Mouse (Mus musculus) liver, embryonic 11.5 days (tissue): ENCODE measurements around the gene Tln1. TPM values are rescaled to one million over a fixed set of nuclear protein-coding genes. Genes with fewer than 3 reads are reported as not detected.

Source experiments
- ATAC-seq: fragments of 200-750 bp; cut with Nextera tagmentation; replicated peaks from 2 replicates; pipeline ENCODE4 v1.8.0; 2017; ENCODE audit warnings: moderate number of reproducible peaks, mild to moderate bottlenecking, moderate TSS enrichment, moderate library complexity; ENCODE audit not compliant: low FRiP score
- DNase-seq: peaks from one replicate; pipeline ENCODE4 v3.0.0-alpha.2; 2017; ENCODE audit warnings: low spot score
- H3K27ac ChIP-seq: fragments of 300-500 bp; sonication (generic); 2 replicates; pipeline ENCODE4 v1.5.1; 2014; ENCODE audit warnings: mild to moderate bottlenecking, low read depth, low read length, control low read depth
- H3K27me3 ChIP-seq: fragments of 300-500 bp; sonication (generic); replicated peaks from 2 replicates; pipeline ENCODE4 v1.6.1; 2014; ENCODE audit warnings: low read length, mixed read lengths; ENCODE audit not compliant: control insufficient read depth, insufficient read depth
- H3K36me3 ChIP-seq: fragments of 300-500 bp; sonication (generic); 2 replicates; pipeline ENCODE4 v1.6.1; 2014; ENCODE audit warnings: mild to moderate bottlenecking, low read length, moderate library complexity, mixed read lengths; ENCODE audit not compliant: control insufficient read depth, insufficient read depth
- H3K4me1 ChIP-seq: fragments of 300-500 bp; sonication (generic); replicated peaks from 2 replicates; pipeline ENCODE4 v1.6.1; 2014; ENCODE audit warnings: low read length, mixed read lengths; ENCODE audit not compliant: control insufficient read depth, insufficient read depth
- H3K4me2 ChIP-seq: fragments of 300-500 bp; sonication (generic); 2 replicates; pipeline ENCODE4 v1.6.1; 2014; ENCODE audit warnings: mild to moderate bottlenecking, control low read depth, moderate library complexity
- H3K4me3 ChIP-seq: fragments of 300-500 bp; sonication (generic); 2 replicates; pipeline ENCODE4 v1.5.1; 2014; ENCODE audit warnings: low read depth, low read length, control low read depth
- H3K9ac ChIP-seq: fragments of 300-500 bp; sonication (generic); 2 replicates; pipeline ENCODE4 v1.6.1; 2014; ENCODE audit warnings: low read depth, low read length, control low read depth
- H3K9me3 ChIP-seq: fragments of 300-500 bp; sonication (generic); 2 replicates; pipeline ENCODE4 v1.6.1; 2016; ENCODE audit warnings: low read length, inconsistent platforms, mixed read lengths; ENCODE audit not compliant: control insufficient read depth
- WGBS: fragments of 180-500 bp; shearing (Covaris S2); extraction: QIAGEN DNeasy Blood & Tissue Kit; methylation state at CpG from one replicate; pipeline ENCODE4 v1.1.7; 2014; 5-methylcytosine and 5-hydroxymethylcytosine counted together
- polyA plus RNA-seq: library from polyadenylated mRNA; unstranded; fragments of >200 nt; fragmentation: Nextera tagmentation; extraction: Ambion mirVana; gene quantifications from 2 replicates; pipeline ENCODE4 v1.2.1, GENCODE M21; 2014

Tln1 gene
- polyA plus RNA-seq, 1 experiment from 2014 or later, result 66.4 TPM

- DNase-seq (no peak), ATAC-seq (no peak)
- Histone ChIP-seq H3K36me3 (peaks cover 92% of the 10 kb centered on the region), H3K9ac (no peak overlapping the region), H3K27me3 (no peaks in the 10 kb centered on the region), H3K9me3 (peaks cover 3% of the 10 kb centered on the region; the same call in 1 of the 2 replicates), H3K4me2 (no peak overlapping the region), H3K4me3 (no peak overlapping the region), H3K27ac (no peak overlapping the region), H3K4me1 (no peaks in the 10 kb centered on the region)
- WGBS, result 94% methylated on average over 12 of the region's 12 CpGs
These were observed 13.4 kb downstream of the Tln1 start for GRCm38 (mm10) chr4:43549055-43549454.

- Histone ChIP-seq H3K27me3 (no peaks in the 10 kb centered on the region), H3K4me2 (no peak overlapping the region), H3K36me3 (peaks cover 91% of the 10 kb centered on the region), H3K9ac (no peak overlapping the region), H3K4me1 (no peaks in the 10 kb centered on the region), H3K9me3 (no peaks in the 10 kb centered on the region; the same call in 1 of the 2 replicates), H3K27ac (no peak overlapping the region), H3K4me3 (no peak overlapping the region)
- DNase-seq (no peak), ATAC-seq (no peak)
- WGBS, result 90% methylated on average over 8 of the region's 8 CpGs
These were observed 15.3 kb downstream of the Tln1 start for GRCm38 (mm10) chr4:43547160-43547559.

- peaks cover 88% of the 10 kb centered on the region for H3K36me3 ChIP-seq
- no peak overlapping the region for H3K27ac ChIP-seq
- DNase-seq, result no peak
- H3K9me3 ChIP-seq, result no peaks in the 10 kb centered on the region
- no peak for ATAC-seq
- no peak overlapping the region for H3K4me3 ChIP-seq
- H3K4me2 ChIP-seq, result no peak overlapping the region
- WGBS, result 94% methylated on average over 12 of the region's 12 CpGs
- no peaks in the 10 kb centered on the region for H3K27me3 ChIP-seq
- H3K4me1 ChIP-seq, result no peaks in the 10 kb centered on the region
- no peak overlapping the region for H3K9ac ChIP-seq
These were observed 16.0 kb downstream of the Tln1 start for GRCm38 (mm10) chr4:43546375-43547047.

- H3K36me3 ChIP-seq, result peaks cover 88% of the 10 kb centered on the region
- no peak for ATAC-seq
- DNase-seq, result no peak
- no peak overlapping the region for H3K4me2 ChIP-seq
- 88% methylated on average over 3 of the region's 3 CpGs for WGBS
- no peak overlapping the region for H3K9ac ChIP-seq
- no peak overlapping the region for H3K4me3 ChIP-seq
- no peak overlapping the region for H3K27ac ChIP-seq
- no peaks in the 10 kb centered on the region for H3K4me1 ChIP-seq
- H3K9me3 ChIP-seq, result no peaks in the 10 kb centered on the region
- no peaks in the 10 kb centered on the region for H3K27me3 ChIP-seq
These were observed 20.4 kb downstream of the Tln1 start for GRCm38 (mm10) chr4:43542044-43542443.

GRCm38 (mm10) chr4:43536031-43536430 is 26.5 kb downstream of the Tln1 start:
- H3K27ac ChIP-seq, result no peak overlapping the region
- H3K4me1 ChIP-seq, result no peaks in the 10 kb centered on the region
- ATAC-seq, result no peak
- H3K9me3 ChIP-seq, result no peaks in the 10 kb centered on the region
- DNase-seq, result no peak
- H3K4me3 ChIP-seq, result no peak overlapping the region
- H3K27me3 ChIP-seq, result no peaks in the 10 kb centered on the region
- H3K4me2 ChIP-seq, result no peak overlapping the region
- H3K36me3 ChIP-seq, result peaks cover 92% of the 10 kb centered on the region
- H3K9ac ChIP-seq, result no peak overlapping the region
- 93% methylated on average over 9 of the region's 9 CpGs for WGBS

GRCm38 (mm10) chr4:43535628-43536027 is 26.9 kb downstream of the Tln1 start:
- Histone ChIP-seq H3K4me2 (no peak overlapping the region), H3K36me3 (peaks cover 88% of the 10 kb centered on the region), H3K9ac (no peak overlapping the region), H3K27ac (no peak overlapping the region), H3K4me1 (no peaks in the 10 kb centered on the region), H3K9me3 (no peaks in the 10 kb centered on the region), H3K27me3 (no peaks in the 10 kb centered on the region), H3K4me3 (no peak overlapping the region)
- ATAC-seq, result no peak
- WGBS, result 92% methylated on average over 8 of the region's 8 CpGs
- no peak for DNase-seq

GRCm38 (mm10) chr4:43533270-43533669 is 29.2 kb downstream of the Tln1 start:
- no peak overlapping the region for H3K4me3 ChIP-seq
- no peak overlapping the region for H3K4me2 ChIP-seq
- H3K4me1 ChIP-seq, result peaks cover 5% of the 10 kb centered on the region
- peaks cover 65% of the 10 kb centered on the region for H3K36me3 ChIP-seq
- no peaks in the 10 kb centered on the region for H3K27me3 ChIP-seq
- ATAC-seq, result no peak
- H3K9me3 ChIP-seq, result no peaks in the 10 kb centered on the region
- WGBS, result 87% methylated on average over 9 of the region's 9 CpGs
- H3K27ac ChIP-seq, result no peak overlapping the region
- no peak overlapping the region for H3K9ac ChIP-seq
- DNase-seq, result no peak

- no peak overlapping the region for H3K4me2 ChIP-seq
- H3K27me3 ChIP-seq, result no peaks in the 10 kb centered on the region; the same call in 1 of the 2 replicates
- H3K4me3 ChIP-seq, result no peak overlapping the region
- no peak overlapping the region for H3K9ac ChIP-seq
- H3K9me3 ChIP-seq, result no peaks in the 10 kb centered on the region
- H3K36me3 ChIP-seq, result peaks cover 41% of the 10 kb centered on the region
- H3K4me1 ChIP-seq, result peaks cover 5% of the 10 kb centered on the region
- DNase-seq, result peak; percentile 61
- no peak overlapping the region for H3K27ac ChIP-seq
- 24% methylated on average over 7 of the region's 7 CpGs for whole genome bisulfite sequencing
- ATAC-seq, result no peak; the same call in 1 of the 2 replicates
These were observed 31.9 kb downstream of the Tln1 start for GRCm38 (mm10) chr4:43530581-43530980.

GRCm38 (mm10) chr4:43530081-43530501 is 32.4 kb downstream of the Tln1 start:
- WGBS, result 51% methylated on average over 8 of the region's 8 CpGs
- ATAC-seq (no peak), DNase-seq (no peak)
- peaks cover 5% of the 10 kb centered on the region for H3K27me3 ChIP-seq
- peaks cover 5% of the 10 kb centered on the region for H3K4me1 ChIP-seq
- H3K27ac ChIP-seq, result peak overlapping the region; percentile 13; the same call in 1 of the 2 replicates
- peaks cover 37% of the 10 kb centered on the region for H3K36me3 ChIP-seq
- H3K4me3 ChIP-seq, result no peak overlapping the region
- H3K9ac ChIP-seq, result no peak overlapping the region
- H3K4me2 ChIP-seq, result no peak overlapping the region
- no peaks in the 10 kb centered on the region for H3K9me3 ChIP-seq
